Mouse (Mus musculus) cortical plate, adult 2 months (tissue): ENCODE data around the gene Ttc30a2. TPM values are rescaled to one million over a fixed set of nuclear protein-coding genes. Genes with fewer than 3 reads are reported as not detected.

Experiments used
- H3K27ac ChIP-seq: fragments of 200-500 bp; 2 replicates; pipeline ENCODE4 v1.5.1; 2012; ENCODE audit warnings: low read length, control low read depth, inconsistent platforms; ENCODE audit not compliant: insufficient read depth
- H3K4me1 ChIP-seq: fragments of 200-500 bp; 2 replicates; pipeline ENCODE4 v1.6.1; 2011; ENCODE audit warnings: low read length; ENCODE audit not compliant: control insufficient read depth, insufficient read depth
- H3K4me3 ChIP-seq: fragments of 200-500 bp; 2 replicates; pipeline ENCODE4 v1.5.1; 2011; ENCODE audit warnings: mild to moderate bottlenecking, low read length, control low read depth; ENCODE audit not compliant: insufficient read depth
- CTCF ChIP-seq: fragments of 200-500 bp; IDR thresholded peaks from 2 replicates; pipeline ENCODE4 v1.5.1; 2011; ENCODE audit warnings: mild to moderate bottlenecking, control low read depth, low read length; ENCODE audit not compliant: insufficient read depth; ENCODE audit errors: extremely low read depth
- POLR2A ChIP-seq: fragments of 200-500 bp; IDR thresholded peaks from 2 replicates; pipeline ENCODE4 v1.6.1; 2011; ENCODE audit warnings: mild to moderate bottlenecking, low read length, control low read depth; ENCODE audit not compliant: insufficient read depth; ENCODE audit errors: extremely low read depth
- polyA plus RNA-seq: library from polyadenylated mRNA; depleted of rRNA; stranded (reverse); fragments of >200 nt; gene quantifications from 2 replicates; pipeline ENCODE4 v1.2.3, GENCODE M21; 2012; rRNA removed

Ttc30a2 gene
- polyA plus RNA-seq, 1 experiment = 0.19 TPM

DNA sequence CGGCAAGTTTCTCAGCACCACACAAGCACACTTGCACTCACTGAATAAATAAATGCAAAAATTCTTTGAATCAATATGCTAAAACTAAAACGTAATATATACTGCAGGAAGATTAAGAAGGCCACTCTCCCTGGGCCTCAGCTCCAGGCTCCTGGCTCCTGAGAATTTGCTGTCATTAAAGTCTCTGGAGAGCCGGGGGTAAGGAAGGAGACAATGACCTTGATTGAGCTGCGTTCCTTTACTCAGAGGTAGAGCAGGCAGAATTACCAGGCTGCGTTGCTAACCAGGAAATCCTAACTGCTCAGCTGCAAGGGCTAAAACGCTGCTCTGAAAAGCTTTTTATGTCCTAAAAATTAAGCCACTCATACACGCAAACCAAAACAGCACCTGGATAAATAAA lies 44.4 kb downstream of the Ttc30a2 start:
- peaks cover 2% of the 10 kb centered on the region; the same call in 1 of the 2 replicates for H3K4me1 ChIP-seq
- H3K4me3 ChIP-seq = no peak overlapping the region
- H3K27ac ChIP-seq = peak overlapping the region; percentile 31; the same call in 1 of the 2 replicates
- TF ChIP-seq CTCF = no peak
- no peak for TF ChIP-seq POLR2A

DNA sequence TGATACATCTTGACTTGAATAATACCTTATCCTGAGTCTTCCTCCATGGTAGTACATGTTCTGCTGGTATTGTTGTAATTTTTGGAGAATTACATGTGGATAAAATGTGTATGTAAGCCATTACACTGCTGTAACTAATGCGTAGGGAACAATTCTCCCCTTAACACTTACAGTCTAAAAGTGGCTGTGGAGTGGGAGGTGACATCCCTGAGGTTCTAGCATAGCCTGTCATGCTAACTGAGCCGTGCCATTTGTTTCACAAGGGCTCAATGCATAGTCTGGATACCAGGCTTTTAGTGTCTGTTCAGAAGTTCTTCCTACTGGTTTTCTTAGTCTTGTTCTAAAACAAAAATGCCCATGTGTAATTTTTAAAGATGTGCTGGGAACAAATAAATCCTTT lies 47.0 kb downstream of the Ttc30a2 start:
- Histone ChIP-seq H3K4me3 (no peak overlapping the region), H3K4me1 (peaks cover 2% of the 10 kb centered on the region; the same call in 1 of the 2 replicates), H3K27ac (no peak overlapping the region)
- TF ChIP-seq CTCF (no peak), POLR2A (no peak)

DNA sequence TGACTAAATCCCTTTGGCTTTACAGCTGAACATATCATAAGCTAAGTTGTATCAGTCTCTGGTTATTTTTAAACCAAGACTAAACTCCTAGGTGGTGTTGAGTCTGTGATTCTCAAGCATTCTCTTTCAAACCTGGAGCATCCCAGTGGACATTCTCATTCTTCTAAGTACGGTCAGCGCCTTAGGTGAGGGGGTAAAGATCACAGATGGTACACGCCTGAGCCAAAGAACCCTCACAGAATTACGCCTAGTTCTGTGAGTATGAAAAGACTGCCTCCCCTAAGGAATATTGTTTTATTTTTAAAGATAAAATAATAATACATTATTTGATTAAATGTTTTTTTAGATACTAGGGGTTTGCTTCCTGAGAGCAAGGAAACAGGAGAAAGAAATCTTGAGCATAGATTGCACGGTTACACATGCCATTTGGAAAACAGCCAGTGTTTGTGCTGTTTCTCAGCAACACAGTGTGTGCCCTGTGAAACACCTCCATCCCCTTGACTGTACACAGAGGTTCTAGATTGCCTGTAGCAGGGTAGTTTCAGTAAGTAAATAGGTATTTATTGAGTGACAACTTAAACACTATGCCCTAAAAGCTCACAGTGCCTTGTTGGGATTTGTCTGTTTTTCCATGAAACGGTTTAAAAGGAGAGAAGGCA lies 48.1 kb downstream of the Ttc30a2 start:
- no peak for TF ChIP-seq POLR2A
- peaks cover 2% of the 10 kb centered on the region; the same call in 1 of the 2 replicates for H3K4me1 ChIP-seq
- H3K4me3 ChIP-seq = no peak overlapping the region
- H3K27ac ChIP-seq = 0 out of 2 replicates have a peak overlapping the region, but pooled peaks have one; percentile 28

DNA sequence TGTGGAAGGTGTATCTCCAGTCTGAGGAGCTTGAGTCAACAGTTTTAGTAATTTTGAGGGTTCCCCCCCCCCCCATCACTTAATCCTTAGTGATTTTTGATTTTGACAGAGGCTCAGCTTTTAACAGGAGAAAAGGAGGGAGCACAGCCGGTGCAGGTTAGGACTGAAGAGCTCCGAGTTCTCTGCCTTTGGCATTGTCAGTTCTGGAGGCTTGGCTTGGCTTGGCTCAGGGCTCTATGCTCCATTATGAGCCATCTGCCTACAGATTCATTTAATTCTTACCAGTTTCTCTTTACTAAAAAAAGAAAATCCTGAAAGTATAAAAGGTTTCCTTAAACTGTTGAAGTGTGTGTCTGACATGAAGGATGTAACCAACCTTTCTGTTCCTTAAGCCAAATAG lies 48.8 kb downstream of the Ttc30a2 start:
- no peak for TF ChIP-seq CTCF
- no peak for TF ChIP-seq POLR2A
- Histone ChIP-seq H3K4me3 (no peak overlapping the region), H3K27ac (no peak overlapping the region), H3K4me1 (peaks cover 2% of the 10 kb centered on the region; the same call in 1 of the 2 replicates)

DNA sequence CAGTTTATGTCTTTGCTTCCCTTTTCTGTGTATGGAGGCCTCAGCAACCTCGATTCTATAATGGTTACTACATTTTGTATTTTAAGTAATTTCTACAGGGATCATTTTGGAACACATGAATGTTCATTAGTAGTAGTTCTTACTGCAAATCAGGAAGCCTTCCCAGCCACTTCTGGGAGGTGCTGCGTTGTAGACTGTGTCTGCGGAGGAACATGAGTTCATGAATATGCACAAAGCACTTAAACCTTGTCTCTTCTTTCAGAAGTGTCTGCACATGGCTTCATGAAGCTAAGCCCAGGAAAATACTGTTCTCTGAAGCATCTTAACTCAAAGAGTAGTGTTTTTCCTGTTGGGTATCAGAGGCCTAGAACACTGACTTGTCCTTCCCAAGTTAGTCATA lies 50.0 kb downstream of the Ttc30a2 start:
- Histone ChIP-seq H3K27ac (no peak overlapping the region), H3K4me1 (peaks cover 2% of the 10 kb centered on the region; the same call in 1 of the 2 replicates), H3K4me3 (no peak overlapping the region)
- TF ChIP-seq CTCF (no peak), POLR2A (no peak)

DNA sequence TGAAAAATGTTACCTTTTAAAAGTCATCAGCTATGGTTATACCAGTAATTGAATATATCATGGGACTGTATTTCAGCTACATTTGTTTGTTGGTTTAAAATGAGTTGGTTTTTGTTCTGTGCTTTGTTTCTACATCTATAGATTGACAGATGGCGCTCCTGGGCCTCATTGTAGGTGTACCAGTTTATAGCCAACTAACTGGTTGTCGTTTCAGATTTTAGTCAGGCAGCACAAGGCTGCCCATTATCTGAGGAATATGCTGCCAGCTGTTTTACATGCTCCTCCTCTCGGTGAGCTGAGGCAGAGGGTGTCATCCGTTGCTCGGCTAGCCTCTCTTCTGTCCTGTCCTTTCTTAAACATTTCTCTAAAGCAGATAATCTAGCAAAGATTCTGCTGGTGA lies 51.9 kb downstream of the Ttc30a2 start:
- H3K4me1 ChIP-seq = peaks cover 2% of the 10 kb centered on the region; the same call in 1 of the 2 replicates
- no peak for TF ChIP-seq CTCF
- no peak for TF ChIP-seq POLR2A
- no peak overlapping the region for H3K4me3 ChIP-seq
- H3K27ac ChIP-seq = no peak overlapping the region

Other genes starting within 250 kb of the Ttc30a2 start
- gene Agps, start 146.0 kb downstream of the Ttc30a2 start, polyA plus RNA-seq = 13.8 and 14.0 TPM in 2 replicates
- gene Ttc30b, start 39.6 kb downstream of the Ttc30a2 start, polyA plus RNA-seq = 9.6 and 10.6 TPM in 2 replicates
- gene Ttc30a1, start 3.8 kb upstream of the Ttc30a2 start, polyA plus RNA-seq = 2.8 and 3.0 TPM in 2 replicates